Mouse (Mus musculus) lung, postnatal 0 days (tissue): ENCODE data around the gene Txndc17.

Source experiments
- CTCF ChIP-seq: IDR thresholded peaks from 2 replicates; pipeline ENCODE4 v1.5.1; 2016; ENCODE audit warnings: antibody characterized with exemption, mild to moderate bottlenecking
- EP300 ChIP-seq: IDR thresholded peaks from 2 replicates; pipeline ENCODE4 v1.6.1; 2016; ENCODE audit warnings: antibody characterized with exemption, mild to moderate bottlenecking, control low read depth

- TF ChIP-seq CTCF (no peak), EP300 (no peak)
These were observed 33.8 kb upstream of the Txndc17 start for GRCm38 (mm10) chr11:72173506-72173905.
